Mouse (Mus musculus): Measurements from ENCODE around the gene Ceacam15. TPM values are rescaled to one million over a fixed set of nuclear protein-coding genes. Genes with fewer than 3 reads are reported as not detected.

Gene Ceacam15
- not detected for polyA plus RNA-seq (2014; fragmentation: Illumina TruSeq; extraction: RNeasy Lipid Tissue Mini Kit (QIAGEN cat#74804); ENCODE audit: low read depth, low replicate concordance)

DNA sequence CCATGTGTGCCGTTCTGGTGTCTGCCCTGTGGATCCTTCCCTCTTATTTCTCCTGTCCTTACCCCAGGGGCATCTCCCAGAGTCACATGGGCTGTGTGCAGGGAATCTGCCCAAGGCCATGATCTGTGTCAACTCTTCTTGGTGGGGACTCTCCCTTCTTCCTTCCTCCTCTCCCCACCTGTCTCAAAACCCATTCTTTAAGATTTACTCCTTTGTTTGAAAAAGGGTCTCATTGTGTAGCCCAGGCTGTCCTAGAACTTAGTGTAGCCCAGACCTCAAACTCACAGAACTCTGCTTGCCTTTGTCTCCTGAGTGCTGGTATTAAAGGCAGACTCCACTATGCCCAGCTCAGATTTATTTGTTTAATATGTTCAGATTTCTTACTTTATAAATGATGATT, at the start of gene Ceacam15:
Gene Ceacam15 (minus strand): TSS at position 101 of the 400 bp plus-strand sequence.

DNA sequence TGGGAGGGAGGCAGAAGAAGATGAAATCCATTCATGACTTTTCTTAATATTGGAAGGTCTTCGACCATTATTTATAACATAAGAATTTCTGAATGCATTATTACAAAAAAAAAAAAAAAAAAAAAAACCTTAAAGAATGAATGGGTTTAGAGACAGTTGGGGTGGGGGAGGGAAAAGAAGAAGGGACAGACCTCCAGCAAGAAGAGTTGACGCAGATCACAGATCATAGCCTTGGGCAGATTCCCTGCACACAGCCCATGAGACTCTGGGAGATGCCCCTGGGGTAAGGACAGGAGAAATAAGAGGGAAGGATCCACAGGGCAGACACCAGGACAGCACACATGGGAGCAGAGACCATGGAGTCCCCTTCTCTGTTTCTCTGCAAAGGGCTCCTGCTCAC, 46.1 kb upstream of the Ceacam15 start, which contains the start of gene Ceacam9:
Gene Ceacam9 (plus strand): TSS at position 301 of the 400 bp plus-strand sequence.

Other genes starting within 250 kb of the Ceacam15 start
- gene Tmem160, start 222.9 kb downstream of the Ceacam15 start, polyA plus RNA-seq (2014; fragmentation: Illumina TruSeq; extraction: RNeasy Lipid Tissue Mini Kit (QIAGEN cat#74804); ENCODE audit: low read depth, low replicate concordance) = not detected
- gene Npas1, start 198.0 kb downstream of the Ceacam15 start, polyA plus RNA-seq (2014; fragmentation: Illumina TruSeq; extraction: RNeasy Lipid Tissue Mini Kit (QIAGEN cat#74804); ENCODE audit: low read depth, low replicate concordance) = not detected
- 18.5 TPM for gene Arhgap35, start 60.7 kb downstream of the Ceacam15 start, polyA plus RNA-seq (2014; fragmentation: Illumina TruSeq; extraction: RNeasy Lipid Tissue Mini Kit (QIAGEN cat#74804); ENCODE audit: low read depth, low replicate concordance)
- not detected for gene Ceacam9, start 46.2 kb upstream of the Ceacam15 start, polyA plus RNA-seq (2014; fragmentation: Illumina TruSeq; extraction: RNeasy Lipid Tissue Mini Kit (QIAGEN cat#74804); ENCODE audit: low read depth, low replicate concordance)
- 42.6 TPM for gene Ap2s1, start 62.7 kb upstream of the Ceacam15 start, polyA plus RNA-seq (2014; fragmentation: Illumina TruSeq; extraction: RNeasy Lipid Tissue Mini Kit (QIAGEN cat#74804); ENCODE audit: low read depth, low replicate concordance)
- 0.87 TPM for gene Slc1a5, start 105.6 kb upstream of the Ceacam15 start, polyA plus RNA-seq (2014; fragmentation: Illumina TruSeq; extraction: RNeasy Lipid Tissue Mini Kit (QIAGEN cat#74804); ENCODE audit: low read depth, low replicate concordance)
- 7.9 TPM for gene Strn4, start 140.2 kb upstream of the Ceacam15 start, polyA plus RNA-seq (2014; fragmentation: Illumina TruSeq; extraction: RNeasy Lipid Tissue Mini Kit (QIAGEN cat#74804); ENCODE audit: low read depth, low replicate concordance)
- gene Fkrp, start 141.0 kb upstream of the Ceacam15 start, polyA plus RNA-seq (2014; fragmentation: Illumina TruSeq; extraction: RNeasy Lipid Tissue Mini Kit (QIAGEN cat#74804); ENCODE audit: low read depth, low replicate concordance) = 4.2 TPM
- gene Prkd2, start 167.2 kb upstream of the Ceacam15 start, polyA plus RNA-seq (2014; fragmentation: Illumina TruSeq; extraction: RNeasy Lipid Tissue Mini Kit (QIAGEN cat#74804); ENCODE audit: low read depth, low replicate concordance) = 0.56 TPM
- gene Dact3, start 199.6 kb upstream of the Ceacam15 start, polyA plus RNA-seq (2014; fragmentation: Illumina TruSeq; extraction: RNeasy Lipid Tissue Mini Kit (QIAGEN cat#74804); ENCODE audit: low read depth, low replicate concordance) = 0.24 TPM
- gene Gng8, start 216.1 kb upstream of the Ceacam15 start, polyA plus RNA-seq (2014; fragmentation: Illumina TruSeq; extraction: RNeasy Lipid Tissue Mini Kit (QIAGEN cat#74804); ENCODE audit: low read depth, low replicate concordance) = not detected
- gene Ptgir, start 230.8 kb upstream of the Ceacam15 start, polyA plus RNA-seq (2014; fragmentation: Illumina TruSeq; extraction: RNeasy Lipid Tissue Mini Kit (QIAGEN cat#74804); ENCODE audit: low read depth, low replicate concordance) = not detected
- gene Calm3, start 248.4 kb upstream of the Ceacam15 start, polyA plus RNA-seq (2014; fragmentation: Illumina TruSeq; extraction: RNeasy Lipid Tissue Mini Kit (QIAGEN cat#74804); ENCODE audit: low read depth, low replicate concordance) = 12.5 TPM

Data from liver, adult 10 weeks (tissue).